Mouse (Mus musculus) brain, embryonic 14.5 days (tissue): ENCODE data around the gene Il12a.

Source experiments
- CTCF ChIP-seq: fragments of 200-500 bp; IDR thresholded peaks from 2 replicates; pipeline ENCODE4 v1.5.1; 2012; ENCODE audit warnings: inconsistent platforms, mild to moderate bottlenecking, moderate library complexity, borderline replicate concordance; ENCODE audit not compliant: insufficient read depth, insufficient read length; ENCODE audit errors: extremely low read depth
- POLR2A ChIP-seq: fragments of 200-500 bp; IDR thresholded peaks from 2 replicates; pipeline ENCODE4 v1.6.1; 2012; ENCODE audit warnings: mild to moderate bottlenecking, inconsistent platforms, borderline replicate concordance; ENCODE audit not compliant: poor library complexity, insufficient read depth, insufficient read length, severe bottlenecking; ENCODE audit errors: extremely low read depth

DNA sequence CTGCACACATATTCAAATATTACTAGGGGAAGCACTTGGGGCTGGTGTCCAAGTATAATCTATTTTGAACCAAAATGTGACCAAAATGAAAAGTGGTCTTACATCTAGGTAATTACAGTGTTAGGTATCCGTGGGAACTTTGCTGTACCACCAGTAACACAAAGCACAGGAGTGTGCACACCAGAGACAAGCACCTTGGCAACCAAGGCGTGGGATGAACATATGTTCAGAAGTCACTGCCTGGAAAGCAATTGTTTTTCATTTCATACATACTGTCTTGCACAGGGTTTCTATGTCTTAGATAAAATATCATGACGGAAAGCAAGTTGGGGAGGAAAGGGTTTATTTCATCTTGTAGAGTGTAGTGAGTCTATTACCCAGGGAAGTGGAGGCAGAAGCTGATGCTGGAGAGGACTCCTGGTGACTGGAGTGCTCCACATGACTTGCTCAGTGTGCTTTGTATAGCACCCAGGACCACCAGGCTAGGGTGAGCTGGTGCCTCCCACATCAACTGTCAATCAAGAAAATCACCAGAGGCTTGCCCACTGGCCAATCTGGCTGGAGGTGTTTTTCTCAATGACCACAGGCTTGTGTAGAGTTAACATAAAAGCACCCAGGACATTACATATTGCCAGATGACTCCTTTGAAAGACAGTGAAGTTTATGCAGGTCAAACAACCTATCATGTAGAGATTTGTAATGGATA, 6.2 kb downstream of the Il12a start:
- TF ChIP-seq CTCF (no peak), POLR2A (no peak)
